Mouse (Mus musculus) T-helper 1 cell (primary cell): ENCODE measurements around the gene Cars2.
"Not testable (repeated sequence)": the region's sequence is repeated elsewhere in the genome, so short reads cannot be mapped to it uniquely, and the experiment has no call there.

Source experiments
- in situ Hi-C: fragments of 300-600 bp; cut with MboI, MseI; formaldehyde crosslinking; loops from one replicate; pipeline ENCODE4 v1.15.1; 2025; ENCODE audit warnings: high pct_unique_total_duplicates

Gene Cars2

DNA sequence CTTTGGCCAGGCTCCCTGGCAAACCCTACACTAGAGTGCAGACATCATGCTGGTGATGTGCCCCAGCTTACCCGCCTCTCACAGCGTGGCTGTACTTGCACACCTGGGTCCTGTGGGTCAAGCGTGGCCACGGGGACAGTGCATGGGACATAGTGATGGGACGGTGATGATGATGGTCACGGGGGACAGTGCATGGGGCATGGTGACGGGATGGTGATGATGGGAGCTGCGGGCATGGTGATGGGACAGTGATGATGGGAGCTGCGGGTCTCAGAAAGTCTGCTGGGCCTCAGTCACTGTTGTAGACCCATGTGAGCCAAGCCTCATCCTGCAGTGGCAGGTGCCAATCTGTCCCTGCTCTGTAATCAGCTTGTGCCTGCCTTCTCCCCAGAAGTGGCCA lies 34.3 kb downstream of the Cars2 start:
- in situ Hi-C loops = no loop called here

DNA sequence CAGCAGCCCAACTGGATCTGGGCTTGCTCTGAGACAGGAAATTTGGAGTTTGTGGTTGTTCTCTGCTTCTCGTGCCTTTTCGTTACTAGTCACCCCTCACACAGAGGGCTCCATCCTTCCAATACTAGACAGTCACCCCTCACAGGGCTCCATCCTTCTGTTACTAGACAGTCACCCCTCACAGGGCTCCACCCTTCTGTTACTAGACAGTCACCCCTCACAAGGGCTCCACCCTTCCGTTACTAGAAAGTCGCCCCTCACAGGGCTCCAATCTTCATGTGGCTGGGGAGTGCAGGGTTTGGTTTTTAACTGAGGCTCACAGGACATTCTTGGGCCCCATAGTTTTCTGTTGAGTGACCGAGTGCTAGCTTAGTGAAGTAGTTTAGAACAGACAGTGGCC lies 37.3 kb downstream of the Cars2 start:
- in situ Hi-C loops = no loop called here

GRCm38 (mm10) chr8:11512711-11513110 lies 37.9 kb downstream of the Cars2 start:
- in situ Hi-C loops = no loop called here

- in situ Hi-C loops = no loop called here
These were observed 39.6 kb downstream of the Cars2 start for GRCm38 (mm10) chr8:11510971-11511370.

- in situ Hi-C loops = loop anchor here (5.0 kb wide), 1 partner anchor 88 kb away; no protein-coding TSS in a partner anchor
These were observed 41.7 kb downstream of the Cars2 start for GRCm38 (mm10) chr8:11508880-11509279.

GRCm38 (mm10) chr8:11506802-11507201 lies 43.8 kb downstream of the Cars2 start:
- in situ Hi-C loops = loop anchor here (5.0 kb wide), 1 partner anchor 90 kb away; no protein-coding TSS in a partner anchor

DNA sequence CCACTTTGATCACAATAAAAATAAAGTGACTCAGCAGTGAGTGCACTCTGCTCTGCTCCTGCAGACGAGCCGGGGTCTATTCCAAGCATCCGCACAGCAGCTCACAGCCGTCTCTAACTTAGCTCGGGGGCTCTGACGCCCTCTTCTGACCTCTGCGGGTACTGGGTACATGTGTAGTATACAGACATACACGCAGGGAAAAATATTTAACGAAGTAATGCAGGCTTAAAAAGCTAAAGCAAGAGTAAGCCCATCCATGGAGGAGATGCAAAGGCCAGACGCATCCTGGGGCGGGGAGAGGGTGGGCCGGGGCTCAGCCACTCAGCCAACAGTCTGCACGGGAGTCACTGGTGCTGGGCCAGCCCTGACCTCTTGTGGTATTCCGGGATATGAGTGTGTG lies 44.5 kb downstream of the Cars2 start:
- in situ Hi-C loops = loop anchor here (5.0 kb wide), 1 partner anchor 91 kb away; no protein-coding TSS in a partner anchor

DNA sequence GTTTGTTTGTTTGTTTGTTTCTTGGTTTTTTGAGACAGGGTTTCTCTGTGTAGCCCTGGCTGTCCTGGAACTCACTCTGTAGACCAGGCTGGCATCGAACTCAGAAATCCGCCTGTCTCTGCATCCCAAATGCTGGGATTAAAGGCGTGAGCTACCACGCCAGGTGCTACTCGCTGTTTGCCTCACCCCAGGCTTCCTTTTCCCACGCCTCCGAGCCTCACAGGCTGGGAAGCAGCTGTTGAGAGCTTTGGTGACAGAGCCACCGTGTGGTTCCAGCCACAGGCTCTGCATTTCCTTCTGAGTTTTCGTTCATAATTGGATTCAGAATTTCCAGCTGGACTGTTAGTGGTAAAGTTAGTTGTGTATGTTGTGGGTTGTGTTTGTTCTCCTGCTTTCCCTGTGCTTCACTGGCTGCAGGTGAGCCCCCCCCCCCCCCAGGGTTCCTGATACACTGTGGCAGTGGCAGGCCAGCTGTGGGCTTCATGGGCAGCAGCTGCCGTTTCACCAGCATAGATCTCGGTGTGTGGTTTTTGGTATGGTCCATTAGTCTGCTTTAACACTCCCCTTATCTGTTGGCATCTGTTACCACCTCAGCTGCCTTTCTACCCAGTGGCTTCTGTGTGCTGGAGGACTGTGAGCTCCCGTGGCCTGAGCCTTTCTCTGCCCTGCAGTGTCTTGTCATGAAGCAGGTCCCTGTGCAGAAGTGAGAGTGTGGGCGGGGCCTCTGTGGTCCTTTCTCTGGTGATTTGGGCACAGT lies 46.9 kb downstream of the Cars2 start:
- in situ Hi-C loops = no loop called here

DNA sequence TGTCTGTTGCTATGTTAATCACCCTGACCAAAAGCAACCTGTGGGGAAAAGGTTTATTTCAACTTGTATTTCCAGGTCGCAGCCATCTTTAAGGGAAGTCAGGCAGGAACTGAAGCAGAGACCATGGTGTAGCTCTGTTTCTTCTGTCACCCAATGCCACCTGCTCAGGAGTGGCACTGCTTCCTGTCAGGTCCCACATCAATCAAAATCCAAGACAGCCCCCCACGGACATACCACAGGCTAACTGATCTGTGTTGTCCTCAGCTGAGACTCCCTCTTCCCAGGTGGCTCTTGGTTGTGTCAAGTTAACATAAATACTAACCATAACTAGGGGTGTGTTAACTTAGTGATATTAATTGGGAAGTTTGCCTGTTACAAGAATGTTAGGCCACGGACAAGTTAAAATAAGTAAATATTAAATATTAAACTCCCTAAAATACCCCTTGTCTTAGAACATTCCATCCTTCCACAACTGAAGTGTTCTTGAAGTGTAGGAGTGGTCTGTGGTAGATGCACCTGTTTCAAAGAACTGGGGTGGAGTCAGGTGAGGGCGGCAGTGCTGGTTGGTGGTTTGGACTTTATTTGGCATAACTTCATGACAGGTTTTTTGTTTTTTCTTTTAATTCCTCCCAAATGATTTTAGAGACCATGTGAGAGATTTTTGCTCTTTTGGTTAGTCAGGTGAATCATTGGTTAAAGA lies 51.6 kb downstream of the Cars2 start:
- in situ Hi-C loops = no loop called here

- in situ Hi-C loops = no loop called here
These were observed 52.3 kb downstream of the Cars2 start for GRCm38 (mm10) chr8:11498281-11498680.

GRCm38 (mm10) chr8:11497017-11497990 lies 53.3 kb downstream of the Cars2 start, which contains the start of gene Naxd:
Naxd (plus strand) TSS chr8:11497506.
- in situ Hi-C loops = no loop called here

DNA sequence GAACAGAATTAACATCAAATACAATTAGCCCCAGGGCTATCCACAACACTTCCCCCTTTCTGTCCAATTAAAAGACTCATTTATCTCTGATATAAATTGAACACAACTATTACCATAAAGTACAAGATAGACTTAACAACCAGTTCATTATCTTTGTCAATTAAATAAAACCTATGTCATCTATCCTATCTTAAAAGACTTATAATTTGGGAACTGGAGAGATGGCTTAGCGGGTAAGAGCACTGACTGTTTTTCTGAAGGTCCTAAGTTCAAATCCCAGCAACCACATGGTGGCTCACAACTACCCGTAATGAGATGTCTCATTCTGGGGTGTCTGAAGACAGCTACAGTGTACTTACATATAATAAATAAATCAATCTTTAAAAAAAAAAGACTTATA lies 58.2 kb downstream of the Cars2 start:
- in situ Hi-C loops = not testable (repeated sequence)

DNA sequence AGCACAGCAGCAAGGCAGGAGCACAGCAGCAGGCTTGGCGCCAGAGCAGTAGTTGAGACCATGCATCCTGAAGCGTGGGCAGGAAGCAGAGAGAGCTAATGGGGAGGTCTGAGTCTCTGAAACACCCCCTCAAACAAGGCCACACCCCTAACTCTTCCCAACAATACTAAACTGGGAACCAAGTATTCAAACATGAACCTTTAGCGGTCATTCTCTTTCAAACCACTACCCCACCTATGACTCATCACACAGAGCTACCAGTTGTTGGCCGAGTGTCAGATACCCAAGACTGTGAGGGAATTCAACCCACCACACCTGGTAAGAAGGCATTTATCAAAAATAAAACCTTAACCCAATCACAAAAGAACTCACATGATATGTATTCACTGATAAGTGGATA lies 63.4 kb downstream of the Cars2 start:
- in situ Hi-C loops = loop anchor here (5.0 to 10.0 kb wide), 2 partner anchors 55 to 232 kb away; no protein-coding TSS in a partner anchor

- in situ Hi-C loops = loop anchor here (5.0 to 10.0 kb wide), 2 partner anchors 54 to 231 kb away; no protein-coding TSS in a partner anchor
These were observed 64.4 kb downstream of the Cars2 start for GRCm38 (mm10) chr8:11486142-11486541.

DNA sequence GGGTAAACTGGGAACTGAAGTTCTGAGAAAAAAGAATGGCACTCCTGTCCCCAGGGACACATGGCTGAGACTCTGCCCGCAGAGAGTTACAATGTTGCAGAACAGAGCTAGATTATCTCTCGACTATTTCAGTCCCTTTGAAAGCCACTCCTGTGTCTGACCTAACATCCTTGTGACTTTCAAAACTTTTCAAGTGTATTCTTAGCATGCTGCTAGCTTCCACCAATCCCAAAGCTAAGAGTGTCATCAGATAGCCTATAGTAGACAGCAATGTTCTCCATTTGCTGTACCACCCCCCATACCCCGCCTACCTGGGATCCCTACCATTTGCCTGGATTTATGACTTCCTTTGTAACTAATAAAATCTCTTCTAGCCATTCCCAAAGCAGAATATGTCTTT lies 68.0 kb downstream of the Cars2 start:
- in situ Hi-C loops = loop anchor here (10.0 kb wide), 1 partner anchor 228 kb away; no protein-coding TSS in a partner anchor

DNA sequence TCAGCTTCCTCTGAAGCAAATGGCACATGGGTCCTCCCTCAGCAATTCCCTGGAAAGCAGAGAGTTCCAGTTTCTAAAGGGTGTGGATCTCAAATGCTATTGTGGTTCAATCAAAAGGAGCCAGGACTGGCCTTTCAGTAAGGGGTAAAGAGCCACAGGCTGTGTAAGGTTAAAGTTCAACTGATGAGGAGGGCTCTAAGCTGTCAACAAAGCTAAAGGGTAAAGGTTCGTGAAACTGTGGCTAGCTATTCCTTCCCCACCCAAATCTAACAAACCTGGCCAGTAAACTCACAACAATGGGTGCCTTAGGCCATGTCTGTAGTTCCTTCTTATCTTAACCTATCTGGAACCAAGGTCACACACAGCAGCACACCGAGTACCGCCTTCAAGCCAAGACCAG lies 68.7 kb downstream of the Cars2 start:
- in situ Hi-C loops = loop anchor here (10.0 kb wide), 1 partner anchor 227 kb away; no protein-coding TSS in a partner anchor

- in situ Hi-C loops = no loop called here
These were observed 71.0 kb downstream of the Cars2 start for GRCm38 (mm10) chr8:11479591-11479990.

- in situ Hi-C loops = no loop called here
These were observed 71.6 kb downstream of the Cars2 start for GRCm38 (mm10) chr8:11478807-11479527.

GRCm38 (mm10) chr8:11477811-11478761 lies 72.5 kb downstream of the Cars2 start, which contains the start of gene Rab20:
Rab20 (minus strand) TSS chr8:11478710.
- in situ Hi-C loops = no loop called here

DNA sequence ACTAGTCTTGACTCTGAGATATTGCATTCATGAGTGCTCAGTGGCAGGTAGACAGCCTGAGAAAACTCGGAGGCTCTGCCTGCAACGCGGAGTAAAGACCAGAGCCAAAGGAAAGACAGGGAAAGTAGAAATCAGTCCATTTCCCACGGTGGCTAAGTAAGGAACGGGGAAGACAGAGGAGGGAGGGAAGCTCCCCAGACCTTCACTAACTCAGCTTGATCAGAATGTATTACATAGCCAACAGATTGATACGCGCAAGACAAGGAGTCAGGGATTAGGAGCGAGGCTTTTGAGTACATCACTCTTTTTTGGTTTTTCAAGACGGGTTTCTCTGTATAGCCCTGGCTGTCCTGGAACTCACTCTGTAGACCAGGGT lies 73.4 kb downstream of the Cars2 start:
- in situ Hi-C loops = no loop called here
